14 mouse cellular contexts compared by ENCODE assay signal in the genomic region with DNA sequence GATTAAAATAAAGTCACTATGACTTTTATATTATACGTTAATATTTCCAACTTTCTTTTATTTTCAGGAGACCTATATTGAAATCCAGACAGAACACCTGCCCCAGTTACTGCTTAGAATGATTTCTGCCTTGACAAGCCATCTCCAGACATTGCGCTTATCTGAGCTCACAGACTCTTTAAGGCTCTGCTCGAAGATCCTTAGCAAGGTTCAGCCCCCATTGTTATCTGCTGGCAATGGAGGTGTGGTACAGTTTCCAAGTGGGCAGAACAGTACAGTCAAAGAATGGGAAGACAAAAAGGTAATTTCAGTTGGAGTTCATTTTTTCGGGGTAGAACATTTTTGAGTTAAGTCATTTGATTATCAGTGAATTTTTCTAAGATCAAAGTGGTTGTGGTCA.
"Had no signal": no experiment of that assay in that cellular context is flagged by ENCODE, and none has a peak within 500 bp of the region (broad histone marks: within the 10 kb centered on the region; RNA-seq: fewer than 3 reads in every experiment).

No protein-coding gene starts in this region.

- DNase-seq: kidney, adult 11 months; kidney, adult 9 months; kidney, postnatal 4 days; left cerebral cortex, postnatal 4 days; lung, adult 18-20 months; right cerebral cortex, postnatal 14 days; thymus, postnatal 4 days had no signal

- H3K27me3 ChIP-seq: limb, embryonic 13.5 days; megakaryocyte, embryonic 14.5 days; midbrain, embryonic 12.5 days had no signal

- H3K4me3 ChIP-seq: layer of hippocampus, adult 2 months; limb, embryonic 13.5 days; megakaryocyte, embryonic 14.5 days; midbrain, embryonic 12.5 days had no signal

- ATAC-seq: hindbrain, postnatal 0 days; midbrain, embryonic 16.5 days had no signal

- H3K4me2 ChIP-seq: limb, embryonic 13.5 days; midbrain, embryonic 12.5 days had no signal

- H3K9me3 ChIP-seq: limb, embryonic 13.5 days; megakaryocyte, embryonic 14.5 days; midbrain, embryonic 12.5 days had no signal

- H3K27ac ChIP-seq: hindbrain, postnatal 0 days; kidney, postnatal 0 days; layer of hippocampus, adult 2 months; limb, embryonic 13.5 days; midbrain, embryonic 12.5 days had no signal

- H3K9ac ChIP-seq: limb, embryonic 13.5 days; midbrain, embryonic 12.5 days had no signal

- H3K4me1 ChIP-seq: limb, embryonic 13.5 days; midbrain, embryonic 12.5 days had no signal
